Mouse (Mus musculus) liver, adult 2 months (tissue): ENCODE data around the gene Nlrp4f. TPM values are rescaled to one million over a fixed set of nuclear protein-coding genes. Genes with fewer than 3 reads are reported as not detected.

ENCODE experiments used
- DNase-seq: peaks from one replicate; pipeline ENCODE4 v3.0.0-alpha.2; 2011; ENCODE audit warnings: low read depth, low spot score; ENCODE audit errors: extremely low read depth
- H3K27ac ChIP-seq: fragments of 200-500 bp; replicated peaks from 2 replicates; pipeline ENCODE4 v1.5.1; 2012; ENCODE audit warnings: low read depth, mild to moderate bottlenecking, control low read depth, inconsistent platforms, low read length; ENCODE audit not compliant: insufficient read depth
- H3K27me3 ChIP-seq: fragments of 200-500 bp; 2 replicates; pipeline ENCODE4 v1.6.1; 2012; ENCODE audit warnings: mild to moderate bottlenecking, moderate library complexity, low read length, inconsistent platforms; ENCODE audit not compliant: control insufficient read depth, insufficient read depth
- H3K36me3 ChIP-seq: fragments of 200-500 bp; 2 replicates; pipeline ENCODE4 v1.6.1; 2012; ENCODE audit warnings: low read length, inconsistent platforms; ENCODE audit not compliant: control insufficient read depth, insufficient read depth
- H3K4me1 ChIP-seq: fragments of 200-500 bp; 2 replicates; pipeline ENCODE4 v1.6.1; 2011; ENCODE audit warnings: low read length; ENCODE audit not compliant: control insufficient read depth, insufficient read depth
- H3K4me3 ChIP-seq: fragments of 200-500 bp; 2 replicates; pipeline ENCODE4 v1.5.1; 2011; ENCODE audit warnings: low read depth, mild to moderate bottlenecking, control low read depth, low read length, moderate library complexity; ENCODE audit not compliant: insufficient read depth
- H3K79me2 ChIP-seq: fragments of 200-500 bp; 2 replicates; pipeline ENCODE4 v1.6.1; 2012; ENCODE audit warnings: inconsistent platforms, mild to moderate bottlenecking, low read length, moderate library complexity; ENCODE audit not compliant: control insufficient read depth, insufficient read depth
- H3K9ac ChIP-seq: fragments of 200-500 bp; 2 replicates; pipeline ENCODE4 v1.6.1; 2012; ENCODE audit warnings: low read depth, mild to moderate bottlenecking, control low read depth, inconsistent platforms, low read length
- CTCF ChIP-seq: fragments of 200-500 bp; IDR thresholded peaks from 2 replicates; pipeline ENCODE4 v1.5.1; 2011; ENCODE audit warnings: low read depth, low read length, control low read depth
- POLR2A ChIP-seq: fragments of 200-500 bp; IDR thresholded peaks from 2 replicates; pipeline ENCODE4 v1.6.1; 2011; ENCODE audit warnings: low read length, control low read depth; ENCODE audit not compliant: insufficient read depth; ENCODE audit errors: extremely low read depth
- WGBS: fragments of 180-500 bp; shearing (Covaris S2); methylation state at CpG from one replicate; pipeline ENCODE4 v1.1.7; 2018; 5-methylcytosine and 5-hydroxymethylcytosine counted together
- polyA plus RNA-seq: library from polyadenylated mRNA; depleted of rRNA; stranded (reverse); fragments of >200 nt; gene quantifications from 2 replicates; pipeline ENCODE4 v1.2.3, GENCODE M21; 2012; rRNA removed
- total RNA-seq: library from RNA; depleted of rRNA; stranded (reverse); fragments of >200 nt; gene quantifications from 2 replicates; pipeline ENCODE4 v1.2.3, GENCODE M21; 2014; rRNA removed

Nlrp4f gene
- not detected in 2 replicates for total RNA-seq
- not detected in 2 replicates for polyA plus RNA-seq

DNA sequence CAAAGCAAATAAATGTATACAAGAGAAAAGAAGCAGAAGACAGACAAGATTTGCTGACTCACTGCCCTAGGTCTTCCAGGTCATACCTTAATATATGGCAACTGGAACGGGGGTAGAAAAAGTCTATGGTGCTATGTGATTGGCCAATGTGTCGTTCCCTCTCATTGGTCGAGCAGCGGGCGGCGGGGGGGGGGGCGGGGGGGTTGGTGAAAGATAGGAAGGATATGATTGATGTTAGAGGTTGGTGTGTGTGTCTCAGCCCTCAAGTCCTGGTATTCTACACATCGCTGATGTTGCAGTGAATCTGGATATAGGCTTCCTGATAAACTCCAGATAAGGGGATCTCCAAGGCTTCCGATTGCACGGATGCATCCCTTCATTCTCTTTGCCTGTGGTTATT is at the start of gene Nlrp4f:
TSS of gene Nlrp4f (minus strand) at position 101 of the 400 bp plus-strand sequence.
- Histone ChIP-seq H3K4me3 (no peak within 1 kb of the TSS), H3K79me2 (no peaks in the 10 kb centered on the region), H3K9ac (no peak within 1 kb of the TSS), H3K36me3 (no peaks in the 10 kb centered on the region), H3K4me1 (no peaks in the 10 kb centered on the region), H3K27me3 (no peaks in the 10 kb centered on the region), H3K27ac (no peak within 1 kb of the TSS)
- TF ChIP-seq POLR2A (no peak), CTCF (no peak)
- DNase-seq: no peak
- WGBS: 72% methylated on average over 10 of the region's 10 CpGs

DNA sequence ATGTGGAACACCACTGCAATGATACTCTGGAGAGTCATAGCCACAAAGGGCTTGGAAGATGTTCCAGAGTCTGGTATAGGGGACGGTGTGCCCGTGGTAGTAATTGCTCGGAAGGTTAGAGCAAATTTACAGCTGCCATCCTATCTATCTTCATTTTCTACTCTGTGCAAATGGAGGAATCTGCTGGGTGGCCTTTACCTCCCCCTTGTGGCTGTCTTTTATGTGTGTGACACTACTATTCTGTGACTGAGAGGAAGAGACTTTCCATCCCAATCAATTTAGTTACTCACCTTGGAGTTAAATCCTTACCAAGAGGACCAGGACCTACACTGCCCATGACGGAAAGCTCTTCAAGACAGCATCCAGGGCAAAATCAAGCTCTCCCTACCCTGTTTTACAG is 37.5 kb upstream of the Nlrp4f start:
- Histone ChIP-seq H3K4me3 (no peak overlapping the region), H3K27me3 (no peaks in the 10 kb centered on the region), H3K79me2 (peaks cover 15% of the 10 kb centered on the region), H3K4me1 (peaks cover 7% of the 10 kb centered on the region), H3K27ac (no peak overlapping the region), H3K9ac (no peak overlapping the region), H3K36me3 (0 out of 2 replicates have a peak, but pooled peaks cover 1% of the 10 kb centered on the region)
- TF ChIP-seq POLR2A: no peak
- TF ChIP-seq CTCF: no peak
- WGBS: 90% methylated on average over 4 of the region's 4 CpGs
- peak; percentile 9 for DNase-seq

- WGBS: 22% methylated on average over 27 of the region's 27 CpGs
- H3K27ac ChIP-seq: no peak overlapping the region
- peak overlapping the region; percentile 80; the same call in 1 of the 2 replicates for H3K9ac ChIP-seq
- TF ChIP-seq POLR2A (no peak), CTCF (no peak)
- peaks cover 15% of the 10 kb centered on the region for H3K79me2 ChIP-seq
- no peaks in the 10 kb centered on the region for H3K27me3 ChIP-seq
- DNase-seq: no peak
- peak overlapping the region; percentile 73 for H3K4me3 ChIP-seq
- no peaks in the 10 kb centered on the region for H3K36me3 ChIP-seq
- peaks cover 7% of the 10 kb centered on the region for H3K4me1 ChIP-seq
Observed at GRCm38 (mm10) chr13:65242319-65242787, 36.6 kb upstream of the Nlrp4f start.

DNA sequence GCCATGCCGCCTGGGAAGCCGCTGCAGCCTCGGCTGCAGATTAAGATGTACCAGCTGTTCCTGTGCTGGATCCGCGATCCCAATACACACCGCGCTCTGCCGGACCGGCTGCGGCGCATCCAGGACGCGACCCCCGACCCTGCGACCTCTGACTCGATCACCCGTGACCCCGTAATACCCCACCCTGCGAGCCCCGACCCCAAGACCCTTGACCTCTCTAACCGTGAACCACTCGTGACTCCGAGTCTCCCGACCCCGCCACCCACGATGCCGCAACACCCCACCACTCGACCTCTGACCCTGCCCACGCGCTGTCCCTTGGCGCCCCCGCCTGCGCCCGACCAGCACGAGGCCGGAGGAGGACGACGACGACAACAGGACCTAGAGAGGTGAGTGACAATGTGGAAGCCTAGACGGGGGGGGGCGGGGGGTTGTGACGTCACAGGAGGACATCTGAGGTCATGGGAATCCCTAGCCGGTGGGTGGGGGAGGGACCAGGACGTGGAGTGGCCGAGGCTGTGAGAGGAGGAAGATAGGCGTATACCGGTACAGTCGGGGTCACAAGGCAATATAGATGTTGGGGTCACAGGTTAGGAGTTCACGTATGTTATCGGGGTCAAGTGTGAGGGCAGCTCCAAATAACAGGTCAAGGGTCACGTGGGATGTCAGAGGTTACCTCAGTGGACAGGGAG is 36.0 kb upstream of the Nlrp4f start:
- H3K27ac ChIP-seq: peak overlapping the region; percentile 86
- H3K4me1 ChIP-seq: peaks cover 7% of the 10 kb centered on the region
- TF ChIP-seq CTCF (no peak), POLR2A (no peak)
- H3K9ac ChIP-seq: peak overlapping the region; percentile 80
- H3K27me3 ChIP-seq: no peaks in the 10 kb centered on the region
- H3K79me2 ChIP-seq: peaks cover 15% of the 10 kb centered on the region
- no peaks in the 10 kb centered on the region for H3K36me3 ChIP-seq
- 2% methylated on average over 50 of the region's 51 CpGs for WGBS
- DNase-seq: peak; percentile 4
- H3K4me3 ChIP-seq: peak overlapping the region; percentile 73

GRCm38 (mm10) chr13:65241099-65241626 is 35.4 kb upstream of the Nlrp4f start:
- peaks cover 7% of the 10 kb centered on the region for H3K4me1 ChIP-seq
- peak overlapping the region; percentile 86 for H3K27ac ChIP-seq
- DNase-seq: peak; percentile 90
- H3K4me3 ChIP-seq: peak overlapping the region; percentile 73
- H3K27me3 ChIP-seq: no peaks in the 10 kb centered on the region
- TF ChIP-seq CTCF: no peak
- TF ChIP-seq POLR2A: 0 out of 2 replicates have a peak, but pooled peaks have one; percentile 45
- peak overlapping the region; percentile 80 for H3K9ac ChIP-seq
- H3K79me2 ChIP-seq: peaks cover 15% of the 10 kb centered on the region
- under 1% methylated on average over 45 of the region's 45 CpGs for WGBS
- no peaks in the 10 kb centered on the region for H3K36me3 ChIP-seq
